Mouse (Mus musculus) ES-Bruce4 (cell line): ENCODE data around the gene Fads6. TPM values are rescaled to one million over a fixed set of nuclear protein-coding genes. Genes with fewer than 3 reads are reported as not detected.

ENCODE experiments used
- H3K27ac ChIP-seq: 2 replicates; pipeline ENCODE4 v1.5.1; 2012; ENCODE audit warnings: low read length, inconsistent platforms; ENCODE audit not compliant: insufficient read depth
- H3K27me3 ChIP-seq: 2 replicates; pipeline ENCODE4 v1.6.1; 2012; ENCODE audit warnings: mild to moderate bottlenecking, low read length, inconsistent platforms; ENCODE audit not compliant: control insufficient read depth, poor library complexity, insufficient read depth, severe bottlenecking
- H3K36me3 ChIP-seq: 2 replicates; pipeline ENCODE4 v1.6.1; 2012; ENCODE audit warnings: inconsistent platforms, mild to moderate bottlenecking, low read length, moderate library complexity; ENCODE audit not compliant: control insufficient read depth, poor library complexity, insufficient read depth, severe bottlenecking
- H3K4me1 ChIP-seq: one replicate; pipeline ENCODE4 v1.8.1; 2011; ENCODE audit warnings: low read length; ENCODE audit not compliant: control insufficient read depth, insufficient read depth
- H3K4me3 ChIP-seq: 2 replicates; pipeline ENCODE4 v1.5.1; 2011; ENCODE audit warnings: low read depth, mild to moderate bottlenecking, low read length
- H3K9ac ChIP-seq: 2 replicates; pipeline ENCODE4 v1.6.1; 2012; ENCODE audit warnings: low read depth, mild to moderate bottlenecking, inconsistent platforms; ENCODE audit not compliant: poor library complexity, severe bottlenecking
- H3K9me3 ChIP-seq: replicated peaks from 2 replicates; pipeline ENCODE4 v1.6.1; 2012; ENCODE audit warnings: mild to moderate bottlenecking, low read length, inconsistent platforms; ENCODE audit not compliant: control insufficient read depth, poor library complexity, insufficient read depth, severe bottlenecking
- CTCF ChIP-seq: IDR thresholded peaks from one replicate; pipeline ENCODE4 v1.8.1; 2011; ENCODE audit warnings: low read depth, low read length
- EP300 ChIP-seq: IDR thresholded peaks from 2 replicates; pipeline ENCODE4 v1.6.1; 2011; ENCODE audit warnings: low read depth, low read length; ENCODE audit not compliant: insufficient read depth
- POLR2A ChIP-seq: IDR thresholded peaks from one replicate; pipeline ENCODE4 v1.8.1; 2011; ENCODE audit warnings: low read length; ENCODE audit not compliant: insufficient read depth
- polyA plus RNA-seq: library from polyadenylated mRNA; stranded (reverse); fragments of >200 nt; gene quantifications from 2 replicates; pipeline ENCODE4 v1.2.4, GENCODE M21; 2011; ENCODE audit warnings: low read depth; ENCODE audit not compliant: missing spikeins, insufficient read depth, insufficient read length

The Fads6 gene
- polyA plus RNA-seq, 1 experiment: 6.7 TPM

DNA sequence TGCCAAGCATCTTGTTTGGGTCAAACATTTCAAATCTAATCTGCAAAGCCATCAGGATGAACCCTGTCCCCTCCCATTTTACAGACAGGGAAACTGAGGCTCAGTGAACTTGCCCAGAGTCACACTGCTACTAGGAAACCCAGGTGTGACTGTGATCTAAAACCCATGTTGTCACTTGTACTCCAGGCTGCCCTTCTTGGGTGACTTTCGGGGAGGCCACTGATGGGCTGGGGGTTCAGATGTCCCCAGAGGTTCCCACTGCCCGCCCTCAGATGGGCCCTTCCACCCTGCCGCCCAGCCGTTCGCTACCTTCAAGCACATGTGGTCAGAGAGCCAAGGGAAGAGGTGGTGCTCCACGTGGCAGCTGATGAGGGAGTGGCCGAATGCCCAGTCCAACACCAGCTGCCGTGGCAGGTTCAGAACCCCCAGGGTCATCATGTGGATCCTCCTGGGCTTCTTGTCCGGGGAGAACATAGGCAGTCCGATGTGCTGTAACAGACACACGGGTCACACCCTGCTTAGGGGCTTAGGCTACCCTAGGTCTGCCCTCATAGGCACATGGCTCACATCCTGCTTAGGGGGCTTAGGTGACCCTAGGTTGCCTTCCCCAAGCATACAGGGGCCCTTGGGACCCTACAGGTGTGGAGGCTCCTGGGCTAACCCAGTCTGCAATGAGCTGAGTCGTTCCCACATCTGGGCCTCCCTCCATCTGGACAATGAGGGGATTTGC, 13.4 kb downstream of the Fads6 start:
- H3K27ac ChIP-seq: no peak overlapping the region
- no peak overlapping the region for H3K4me3 ChIP-seq
- TF ChIP-seq EP300 (no peak), POLR2A (no peak), CTCF (no peak)
- H3K9me3 ChIP-seq: no peaks in the 10 kb centered on the region
- H3K4me1 ChIP-seq: peaks cover 2% of the 10 kb centered on the region
- no peak overlapping the region for H3K9ac ChIP-seq
- H3K36me3 ChIP-seq: no peaks in the 10 kb centered on the region
- no peaks in the 10 kb centered on the region for H3K27me3 ChIP-seq

DNA sequence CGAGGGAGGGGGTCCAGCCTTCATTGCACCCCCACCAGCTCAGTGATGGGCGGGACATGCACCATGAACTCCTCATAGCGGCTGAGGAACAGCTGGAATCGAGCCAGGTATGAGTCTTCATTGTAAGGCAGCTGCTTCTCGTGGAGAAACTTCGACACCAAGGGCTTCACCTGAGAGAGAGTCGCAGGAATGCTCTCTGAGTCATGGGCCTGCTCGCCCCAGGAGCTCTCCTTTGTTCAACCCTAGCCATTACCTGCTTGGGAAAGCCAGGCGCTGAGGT, 14.0 kb downstream of the Fads6 start:
- Histone ChIP-seq H3K27me3 (no peaks in the 10 kb centered on the region), H3K9ac (no peak overlapping the region), H3K4me3 (no peak overlapping the region), H3K27ac (no peak overlapping the region), H3K4me1 (peaks cover 2% of the 10 kb centered on the region), H3K9me3 (no peaks in the 10 kb centered on the region), H3K36me3 (no peaks in the 10 kb centered on the region)
- TF ChIP-seq CTCF: no peak
- TF ChIP-seq EP300: no peak
- no peak for TF ChIP-seq POLR2A

- Histone ChIP-seq H3K27me3 (no peaks in the 10 kb centered on the region), H3K9me3 (no peaks in the 10 kb centered on the region), H3K27ac (no peak overlapping the region), H3K4me3 (no peak overlapping the region), H3K36me3 (no peaks in the 10 kb centered on the region), H3K4me1 (peaks cover 2% of the 10 kb centered on the region), H3K9ac (no peak overlapping the region)
- TF ChIP-seq EP300 (no peak), CTCF (no peak), POLR2A (no peak)
Measured at GRCm38 (mm10) chr11:115282723-115283485, 14.6 kb downstream of the Fads6 start.

- Histone ChIP-seq H3K9ac (no peak overlapping the region), H3K36me3 (no peaks in the 10 kb centered on the region), H3K27me3 (no peaks in the 10 kb centered on the region), H3K9me3 (no peaks in the 10 kb centered on the region), H3K4me3 (no peak overlapping the region), H3K4me1 (peaks cover 2% of the 10 kb centered on the region), H3K27ac (no peak overlapping the region)
- TF ChIP-seq EP300: no peak
- TF ChIP-seq POLR2A: no peak
- TF ChIP-seq CTCF: no peak
Measured at GRCm38 (mm10) chr11:115282295-115282694, 15.2 kb downstream of the Fads6 start.

- H3K4me3 ChIP-seq: no peak overlapping the region
- no peaks in the 10 kb centered on the region for H3K36me3 ChIP-seq
- H3K27ac ChIP-seq: no peak overlapping the region
- TF ChIP-seq POLR2A: no peak
- no peak for TF ChIP-seq CTCF
- no peaks in the 10 kb centered on the region for H3K27me3 ChIP-seq
- H3K9me3 ChIP-seq: no peaks in the 10 kb centered on the region
- H3K4me1 ChIP-seq: peaks cover 5% of the 10 kb centered on the region
- H3K9ac ChIP-seq: no peak overlapping the region
Measured at GRCm38 (mm10) chr11:115279726-115280125, 17.7 kb downstream of the Fads6 start.

- no peaks in the 10 kb centered on the region for H3K9me3 ChIP-seq
- 0 out of 2 replicates have a peak overlapping the region, but pooled peaks have one; percentile 74 for H3K9ac ChIP-seq
- no peaks in the 10 kb centered on the region for H3K27me3 ChIP-seq
- H3K36me3 ChIP-seq: no peaks in the 10 kb centered on the region
- no peak overlapping the region for H3K27ac ChIP-seq
- no peak overlapping the region for H3K4me3 ChIP-seq
- peaks cover 5% of the 10 kb centered on the region for H3K4me1 ChIP-seq
- TF ChIP-seq POLR2A (no peak), CTCF (no peak), EP300 (no peak)
Measured at GRCm38 (mm10) chr11:115278176-115278575, 19.3 kb downstream of the Fads6 start.
